Mouse (Mus musculus) forebrain, embryonic 14.5 days (tissue): ENCODE measurements around the gene Olfr629. TPM values are rescaled to one million over a fixed set of nuclear protein-coding genes. Genes with fewer than 3 reads are reported as not detected.
"Not testable (repeated sequence)": the region's sequence is repeated elsewhere in the genome, so short reads cannot be mapped to it uniquely, and the experiment has no call there.

Source experiments
- ATAC-seq: fragments of 200-750 bp; cut with Nextera tagmentation; 2 replicates; pipeline ENCODE4 v1.8.0; 2017; ENCODE audit warnings: mild to moderate bottlenecking, moderate library complexity
- DNase-seq: peaks from one replicate; pipeline ENCODE4 v3.0.0-alpha.2; 2015; ENCODE audit warnings: low spot score
- H3K27ac ChIP-seq: fragments of 300-500 bp; sonication (generic); 2 replicates; pipeline ENCODE4 v1.5.1; 2014; ENCODE audit warnings: low read depth, mild to moderate bottlenecking, control low read depth, low read length, moderate library complexity
- H3K27me3 ChIP-seq: fragments of 300-500 bp; sonication (generic); replicated peaks from 2 replicates; pipeline ENCODE4 v1.6.1; 2014; ENCODE audit warnings: low read length, control low read depth, mixed read lengths; ENCODE audit not compliant: control insufficient read depth, insufficient read depth
- H3K36me3 ChIP-seq: fragments of 300-500 bp; sonication (generic); 2 replicates; pipeline ENCODE4 v1.6.1; 2014; ENCODE audit warnings: low read length, control low read depth; ENCODE audit not compliant: control insufficient read depth, insufficient read depth
- H3K4me1 ChIP-seq: fragments of 300-500 bp; sonication (generic); 2 replicates; pipeline ENCODE4 v1.6.1; 2014; ENCODE audit warnings: antibody characterized with exemption, low read length, control low read depth; ENCODE audit not compliant: control insufficient read depth, insufficient read depth
- H3K4me2 ChIP-seq: fragments of 300-500 bp; sonication (generic); 2 replicates; pipeline ENCODE4 v1.6.1; 2014; ENCODE audit warnings: mild to moderate bottlenecking, control low read depth, low read length
- H3K4me3 ChIP-seq: fragments of 300-500 bp; sonication (generic); 2 replicates; pipeline ENCODE4 v1.5.1; 2014; ENCODE audit warnings: low read depth, low read length, control low read depth
- H3K9ac ChIP-seq: fragments of 300-500 bp; sonication (generic); 2 replicates; pipeline ENCODE4 v1.6.1; 2014; ENCODE audit warnings: mild to moderate bottlenecking, low read length, control low read depth, moderate library complexity
- H3K9me3 ChIP-seq: fragments of 300-500 bp; sonication (generic); replicated peaks from 2 replicates; pipeline ENCODE4 v1.6.1; 2016; ENCODE audit warnings: low read length, control low read depth, mixed read lengths; ENCODE audit not compliant: control insufficient read depth
- WGBS: fragments of 180-500 bp; shearing (Covaris S2); extraction: QIAGEN DNeasy Blood & Tissue Kit; methylation state at CpG from one replicate; pipeline ENCODE4 v1.1.7; 2014; 5-methylcytosine and 5-hydroxymethylcytosine counted together
- polyA plus RNA-seq: library from polyadenylated mRNA; unstranded; fragments of >200 nt; fragmentation: Nextera tagmentation; extraction: Ambion mirVana; gene quantifications from 2 replicates; pipeline ENCODE4 v1.2.1, GENCODE M21; 2014

The Olfr629 gene
- polyA plus RNA-seq = not detected in 2 replicates

GRCm38 (mm10) chr7:103744843-103745242 lies at the start of gene Olfr629:
Olfr629 (minus strand) TSS chr7:103744943.
- Histone ChIP-seq H3K36me3 (no peaks in the 10 kb centered on the region), H3K27me3 (no peaks in the 10 kb centered on the region), H3K4me2 (no peak within 1 kb of the TSS), H3K4me1 (no peaks in the 10 kb centered on the region), H3K9me3 (no peaks in the 10 kb centered on the region), H3K4me3 (no peak within 1 kb of the TSS), H3K9ac (no peak within 1 kb of the TSS), H3K27ac (no peak within 1 kb of the TSS)
- no peak for ATAC-seq
- no peak for DNase-seq
- WGBS = 77% methylated on average over 2 of the region's 2 CpGs

DNA sequence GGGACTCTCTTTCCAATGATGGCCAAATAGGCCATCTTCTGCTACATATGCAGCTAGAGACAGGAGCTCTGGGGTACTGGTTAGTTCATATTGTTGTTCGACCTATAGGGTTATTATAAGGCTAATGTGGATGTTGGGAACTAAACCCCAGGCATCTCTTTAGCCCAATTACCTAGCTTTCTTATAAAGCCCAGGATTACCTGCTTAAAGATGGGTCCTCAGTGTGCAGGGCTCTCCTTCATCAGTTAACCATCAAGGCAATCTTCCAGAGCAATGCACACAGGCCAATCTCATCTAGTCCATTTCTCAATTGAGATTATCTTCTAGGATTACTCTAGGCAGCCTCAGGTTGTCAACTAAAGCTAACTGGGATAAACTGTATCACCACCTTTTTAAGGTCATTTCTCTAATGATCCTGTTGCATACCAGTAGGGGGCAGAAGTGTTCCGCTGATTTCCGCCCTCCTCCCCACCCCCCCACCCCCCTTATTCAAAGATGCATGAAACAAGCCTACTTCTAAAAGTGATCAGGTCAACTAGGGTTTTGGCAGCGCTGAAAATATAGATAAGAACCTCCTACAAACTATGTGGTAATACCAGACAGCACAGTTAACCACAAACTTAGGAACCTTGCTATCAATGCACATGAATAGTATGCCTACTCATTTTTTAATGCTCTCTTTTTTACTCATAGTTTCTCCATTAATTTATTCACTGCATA lies 48.1 kb upstream of the Olfr629 start:
- no peak overlapping the region for H3K27ac ChIP-seq
- H3K4me3 ChIP-seq = no peak overlapping the region
- WGBS = 29% methylated on average over 4 of the region's 4 CpGs
- no peak for ATAC-seq
- no peaks in the 10 kb centered on the region for H3K9me3 ChIP-seq
- H3K27me3 ChIP-seq = no peaks in the 10 kb centered on the region
- no peak for DNase-seq
- H3K4me1 ChIP-seq = no peaks in the 10 kb centered on the region
- H3K9ac ChIP-seq = no peak overlapping the region
- no peaks in the 10 kb centered on the region for H3K36me3 ChIP-seq
- no peak overlapping the region for H3K4me2 ChIP-seq

DNA sequence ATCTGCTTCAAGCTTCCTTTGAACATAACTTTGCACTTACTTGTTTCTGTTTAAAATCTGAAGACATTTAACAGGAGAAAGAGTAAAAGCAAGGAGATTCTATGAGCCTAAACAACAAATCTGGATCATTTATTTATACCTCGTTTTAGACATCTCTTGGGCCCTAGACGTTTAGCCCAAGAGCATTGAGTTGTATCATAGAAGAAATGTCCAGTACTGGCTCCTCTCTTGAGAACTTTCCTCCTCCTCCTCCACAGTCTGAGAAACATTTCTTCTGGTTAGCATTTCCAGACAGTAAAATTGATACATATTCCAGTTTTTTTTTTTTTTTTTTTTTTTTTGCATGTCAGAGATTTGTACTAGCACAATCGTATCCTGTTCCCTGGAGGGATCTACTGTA lies 47.0 kb upstream of the Olfr629 start, which contains the start of gene Olfr67:
Olfr67 (minus strand) TSS at position 101 of the 400 bp plus-strand sequence.
- no peak within 1 kb of the TSS for H3K4me2 ChIP-seq
- no peak within 1 kb of the TSS for H3K9ac ChIP-seq
- H3K27me3 ChIP-seq = no peaks in the 10 kb centered on the region
- DNase-seq (no peak), ATAC-seq (no peak)
- H3K9me3 ChIP-seq = no peaks in the 10 kb centered on the region
- H3K36me3 ChIP-seq = no peaks in the 10 kb centered on the region
- 74% methylated on average over 3 of the region's 3 CpGs for WGBS
- H3K4me3 ChIP-seq = no peak within 1 kb of the TSS
- H3K4me1 ChIP-seq = no peaks in the 10 kb centered on the region
- H3K27ac ChIP-seq = no peak within 1 kb of the TSS

DNA sequence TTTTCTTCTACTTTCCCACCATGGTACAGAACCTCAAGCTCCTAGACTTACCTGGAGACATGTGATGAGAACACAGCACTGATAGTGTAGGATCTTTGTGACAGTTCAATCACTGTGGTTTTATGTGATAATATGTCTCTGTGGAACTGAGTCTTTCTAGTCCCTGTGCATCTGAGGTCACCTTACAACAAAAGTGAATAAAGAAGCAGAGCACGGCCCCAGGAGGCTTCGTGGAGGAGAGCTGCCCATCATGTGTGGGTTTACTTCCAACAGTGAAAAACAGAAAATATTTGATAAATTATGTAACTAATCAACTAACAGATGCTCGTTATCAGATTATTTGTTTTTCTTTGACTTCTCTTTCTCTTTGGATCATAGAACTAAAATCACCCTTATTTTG lies 34.9 kb upstream of the Olfr629 start, which contains the start of gene Olfr68:
Olfr68 (minus strand) TSS at position 101 of the 400 bp plus-strand sequence.
- H3K4me2 ChIP-seq = no peak within 1 kb of the TSS
- no peaks in the 10 kb centered on the region for H3K27me3 ChIP-seq
- no peak within 1 kb of the TSS for H3K27ac ChIP-seq
- H3K9me3 ChIP-seq = no peaks in the 10 kb centered on the region
- no peak for DNase-seq
- H3K4me3 ChIP-seq = no peak within 1 kb of the TSS
- WGBS = 72% methylated on average over 3 of the region's 3 CpGs
- ATAC-seq = no peak
- H3K4me1 ChIP-seq = no peaks in the 10 kb centered on the region
- H3K9ac ChIP-seq = no peak within 1 kb of the TSS
- no peaks in the 10 kb centered on the region for H3K36me3 ChIP-seq

- not testable (repeated sequence) for H3K36me3 ChIP-seq, H3K4me2 ChIP-seq, H3K27ac ChIP-seq, DNase-seq, ATAC-seq, H3K27me3 ChIP-seq, H3K4me3 ChIP-seq, H3K9me3 ChIP-seq, H3K9ac ChIP-seq, H3K4me1 ChIP-seq
- WGBS = 88% methylated on average over 3 of the region's 4 CpGs
Observed at GRCm38 (mm10) chr7:103777652-103778051, 32.9 kb upstream of the Olfr629 start.

GRCm38 (mm10) chr7:103771494-103771893 lies 26.8 kb upstream of the Olfr629 start, which contains the start of gene Olfr69:
Olfr69 (minus strand) TSS chr7:103771594.
- H3K9ac ChIP-seq = no peak within 1 kb of the TSS
- no peaks in the 10 kb centered on the region for H3K27me3 ChIP-seq
- WGBS = 78% methylated on average over 2 of the region's 2 CpGs
- no peak within 1 kb of the TSS for H3K27ac ChIP-seq
- DNase-seq (no peak), ATAC-seq (no peak)
- H3K4me3 ChIP-seq = no peak within 1 kb of the TSS
- H3K4me1 ChIP-seq = no peaks in the 10 kb centered on the region
- no peaks in the 10 kb centered on the region for H3K36me3 ChIP-seq
- no peaks in the 10 kb centered on the region for H3K9me3 ChIP-seq
- H3K4me2 ChIP-seq = no peak within 1 kb of the TSS

DNA sequence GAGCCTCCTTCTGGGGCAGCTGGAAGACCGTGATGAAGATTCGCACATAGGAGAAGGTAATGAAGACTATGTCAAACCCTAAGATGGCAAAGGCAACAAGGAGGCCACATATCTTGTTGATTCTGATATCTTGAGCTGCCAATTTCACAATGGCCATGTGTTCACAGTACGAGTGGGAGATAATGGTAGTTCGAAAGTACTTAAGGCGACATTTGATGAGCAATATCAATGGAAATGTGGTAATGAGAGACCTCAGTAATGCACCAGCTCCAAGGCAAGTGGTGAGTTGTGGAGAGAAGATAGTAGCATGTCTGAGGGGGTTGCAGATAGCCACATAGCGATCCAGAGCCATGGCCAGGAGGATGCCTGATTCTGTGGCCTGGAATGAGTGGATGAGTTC lies 22.9 kb upstream of the Olfr629 start:
- H3K27me3 ChIP-seq, ATAC-seq, H3K4me2 ChIP-seq, H3K9ac ChIP-seq, H3K9me3 ChIP-seq, H3K36me3 ChIP-seq, H3K27ac ChIP-seq, DNase-seq, H3K4me3 ChIP-seq, H3K4me1 ChIP-seq: not testable (repeated sequence)
- WGBS = 97% methylated on average over 6 of the region's 6 CpGs

- WGBS = 86% methylated on average over 6 of the region's 6 CpGs
- not testable (repeated sequence) for ATAC-seq, H3K4me1 ChIP-seq, DNase-seq, H3K9me3 ChIP-seq, H3K4me3 ChIP-seq, H3K9ac ChIP-seq, H3K4me2 ChIP-seq, H3K27me3 ChIP-seq, H3K36me3 ChIP-seq, H3K27ac ChIP-seq
Observed at GRCm38 (mm10) chr7:103762212-103762611, 17.5 kb upstream of the Olfr629 start.

- no peak within 1 kb of the TSS for H3K27ac ChIP-seq
- WGBS = 45% methylated on average over 2 of the region's 2 CpGs
- no peak for DNase-seq
Observed at GRCm38 (mm10) chr7:103757233-103757632, 12.5 kb upstream of the Olfr629 start, which contains the start of gene Olfr630. Olfr630 (minus strand) TSS chr7:103757333.

More at GRCm38 (mm10) chr7:103757233-103757632, 12.5 kb upstream of the Olfr629 start, which contains the start of gene Olfr630:
- ATAC-seq = no peak
- H3K4me2 ChIP-seq = no peak within 1 kb of the TSS
- no peak within 1 kb of the TSS for H3K9ac ChIP-seq
- H3K4me3 ChIP-seq = no peak within 1 kb of the TSS
- H3K4me1 ChIP-seq = no peaks in the 10 kb centered on the region
- H3K27me3 ChIP-seq = no peaks in the 10 kb centered on the region
- no peaks in the 10 kb centered on the region for H3K36me3 ChIP-seq
- no peaks in the 10 kb centered on the region for H3K9me3 ChIP-seq
